Mouse (Mus musculus) ES-E14 (cell line): ENCODE data around the gene A930033H14Rik.

Experiments
- HCFC1 ChIP-seq: IDR thresholded peaks from 2 replicates; pipeline ENCODE4 v1.6.1; 2012; ENCODE audit warnings: low read length, inconsistent platforms, borderline replicate concordance; ENCODE audit not compliant: insufficient read depth
- MAFK ChIP-seq: IDR thresholded peaks from 2 replicates; pipeline ENCODE4 v1.6.1; 2014; ENCODE audit warnings: mild to moderate bottlenecking, low read depth, low read length, inconsistent platforms; ENCODE audit not compliant: insufficient read depth
- ZC3H11A ChIP-seq: IDR thresholded peaks from 2 replicates; pipeline ENCODE4 v1.6.1; 2012; ENCODE audit warnings: low read depth, mild to moderate bottlenecking, inconsistent platforms, low read length, borderline replicate concordance
- ZNF384 ChIP-seq: IDR thresholded peaks from 2 replicates; pipeline ENCODE4 v1.6.1; 2012; ENCODE audit warnings: low read depth, low read length, inconsistent platforms

GRCm38 (mm10) chr10:69248261-69249160, 35.6 kb upstream of the A930033H14Rik start:
- TF ChIP-seq HCFC1 (no peak), ZC3H11A (no peak), ZNF384 (no peak), MAFK (no peak)
